Mouse (Mus musculus) testis, adult 2 months (tissue): ENCODE data around the gene Cckbr.
"Not testable (repeated sequence)": the region's sequence is repeated elsewhere in the genome, so short reads cannot be mapped to it uniquely, and the experiment has no call there.

ENCODE experiments used
- CTCF ChIP-seq: fragments of 200-500 bp; IDR thresholded peaks from 2 replicates; pipeline ENCODE4 v1.5.1; 2012; ENCODE audit warnings: low read depth, mild to moderate bottlenecking, inconsistent platforms, low read length, moderate library complexity; ENCODE audit not compliant: control insufficient read depth, insufficient read depth, insufficient replicate concordance
- POLR2A ChIP-seq: fragments of 200-500 bp; IDR thresholded peaks from 2 replicates; pipeline ENCODE4 v1.6.1; 2012; ENCODE audit warnings: low read depth, mild to moderate bottlenecking, inconsistent platforms, low read length, moderate library complexity; ENCODE audit not compliant: control insufficient read depth

DNA sequence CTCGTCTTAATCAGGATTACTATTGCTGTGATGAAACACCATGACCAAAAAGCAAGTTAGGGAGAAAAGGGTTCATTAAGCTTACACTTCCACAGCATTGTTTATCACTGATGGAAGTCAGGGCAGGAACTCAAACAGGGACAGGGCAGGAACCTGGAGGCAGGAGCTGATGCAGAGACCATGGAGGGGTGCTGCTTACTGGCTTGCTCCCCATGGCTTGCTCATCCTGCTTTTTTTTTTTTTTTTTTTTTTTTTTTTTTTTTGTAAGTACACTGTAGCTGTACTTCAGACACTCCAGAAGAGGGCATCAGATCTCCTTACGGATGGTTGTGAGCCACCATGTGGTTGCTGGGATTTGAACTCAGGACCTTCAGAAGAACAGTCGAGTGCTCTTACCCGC, 27.8 kb downstream of the Cckbr start:
- not testable (repeated sequence) for TF ChIP-seq CTCF, POLR2A
